Mouse (Mus musculus) lung, embryonic 16.5 days (tissue): ENCODE data around the gene Cfap54. TPM values are rescaled to one million over a fixed set of nuclear protein-coding genes. Genes with fewer than 3 reads are reported as not detected.

ENCODE experiments used
- ATAC-seq: fragments of 200-750 bp; cut with Nextera tagmentation; 2 replicates; pipeline ENCODE4 v1.8.0; 2017; ENCODE audit warnings: low read depth, mild to moderate bottlenecking, moderate library complexity
- H3K27ac ChIP-seq: fragments of 300-500 bp; sonication (generic); 2 replicates; pipeline ENCODE4 v1.5.1; 2014; ENCODE audit warnings: mild to moderate bottlenecking, control low read depth, low read length
- H3K27me3 ChIP-seq: fragments of 300-500 bp; sonication (generic); 2 replicates; pipeline ENCODE4 v1.6.1; 2014; ENCODE audit warnings: low read depth, low read length, mixed read lengths; ENCODE audit not compliant: control insufficient read depth, insufficient read depth
- H3K36me3 ChIP-seq: fragments of 300-500 bp; sonication (generic); 2 replicates; pipeline ENCODE4 v1.6.1; 2014; ENCODE audit warnings: low read length; ENCODE audit not compliant: control insufficient read depth, insufficient read depth
- H3K4me1 ChIP-seq: fragments of 300-500 bp; sonication (generic); replicated peaks from 2 replicates; pipeline ENCODE4 v1.6.1; 2014; ENCODE audit warnings: low read length, mixed read lengths; ENCODE audit not compliant: control insufficient read depth, insufficient read depth
- H3K4me2 ChIP-seq: fragments of 300-500 bp; sonication (generic); 2 replicates; pipeline ENCODE4 v1.6.1; 2014; ENCODE audit warnings: low read depth, low read length, control low read depth
- H3K4me3 ChIP-seq: fragments of 300-500 bp; sonication (generic); 2 replicates; pipeline ENCODE4 v1.5.1; 2014; ENCODE audit warnings: mild to moderate bottlenecking, low read length, control low read depth
- H3K9ac ChIP-seq: fragments of 300-500 bp; sonication (generic); 2 replicates; pipeline ENCODE4 v1.6.1; 2014; ENCODE audit warnings: low read length, control low read depth
- H3K9me3 ChIP-seq: fragments of 300-500 bp; sonication (generic); 2 replicates; pipeline ENCODE4 v1.6.1; 2016; ENCODE audit warnings: low read length; ENCODE audit not compliant: control insufficient read depth
- WGBS: fragments of 180-500 bp; shearing (Covaris S2); extraction: QIAGEN DNeasy Blood & Tissue Kit; methylation state at CpG from one replicate; pipeline ENCODE4 v1.1.7; 2014; 5-methylcytosine and 5-hydroxymethylcytosine counted together
- polyA plus RNA-seq: library from polyadenylated mRNA; unstranded; fragments of >200 nt; fragmentation: Nextera tagmentation; extraction: Ambion mirVana; gene quantifications from 2 replicates; pipeline ENCODE4 v1.2.1, GENCODE M21; 2015

The Cfap54 gene
- polyA plus RNA-seq, 1 experiment from 2014 or later: 2.0 TPM

- Histone ChIP-seq H3K4me2 (no peak overlapping the region), H3K27me3 (no peaks in the 10 kb centered on the region), H3K9ac (no peak overlapping the region), H3K36me3 (no peaks in the 10 kb centered on the region), H3K4me1 (no peaks in the 10 kb centered on the region), H3K9me3 (no peaks in the 10 kb centered on the region), H3K27ac (no peak overlapping the region), H3K4me3 (no peak overlapping the region)
- 78% methylated on average over 9 of the region's 9 CpGs for WGBS
- no peak for ATAC-seq
Measured at GRCm38 (mm10) chr10:93006405-93006804, 75.0 kb downstream of the Cfap54 start.

GRCm38 (mm10) chr10:92998536-92998935, 82.9 kb downstream of the Cfap54 start:
- no peak overlapping the region for H3K4me3 ChIP-seq
- H3K36me3 ChIP-seq: no peaks in the 10 kb centered on the region
- H3K4me2 ChIP-seq: no peak overlapping the region
- no peak for ATAC-seq
- H3K9me3 ChIP-seq: no peaks in the 10 kb centered on the region
- no peak overlapping the region for H3K27ac ChIP-seq
- no peaks in the 10 kb centered on the region for H3K4me1 ChIP-seq
- H3K27me3 ChIP-seq: no peaks in the 10 kb centered on the region
- H3K9ac ChIP-seq: no peak overlapping the region
- 80% methylated on average over 9 of the region's 9 CpGs for WGBS

GRCm38 (mm10) chr10:92995186-92995585, 86.2 kb downstream of the Cfap54 start:
- 88% methylated on average over 7 of the region's 7 CpGs for WGBS
- no peaks in the 10 kb centered on the region for H3K36me3 ChIP-seq

GRCm38 (mm10) chr10:92994340-92994739, 87.1 kb downstream of the Cfap54 start:
- Histone ChIP-seq H3K27me3 (no peaks in the 10 kb centered on the region), H3K4me1 (no peaks in the 10 kb centered on the region), H3K4me3 (no peak overlapping the region), H3K36me3 (no peaks in the 10 kb centered on the region), H3K4me2 (no peak overlapping the region), H3K27ac (no peak overlapping the region), H3K9me3 (no peaks in the 10 kb centered on the region), H3K9ac (no peak overlapping the region)
- WGBS: 56% methylated on average over 3 of the region's 3 CpGs
- no peak for ATAC-seq

More at GRCm38 (mm10) chr10:92995186-92995585, 86.2 kb downstream of the Cfap54 start:
- H3K9me3 ChIP-seq: no peaks in the 10 kb centered on the region
- H3K4me1 ChIP-seq: no peaks in the 10 kb centered on the region
- no peak overlapping the region for H3K4me2 ChIP-seq
- H3K4me3 ChIP-seq: no peak overlapping the region
- H3K27me3 ChIP-seq: no peaks in the 10 kb centered on the region
- H3K9ac ChIP-seq: no peak overlapping the region
- H3K27ac ChIP-seq: no peak overlapping the region
- no peak for ATAC-seq

GRCm38 (mm10) chr10:92992526-92992925, 88.9 kb downstream of the Cfap54 start:
- H3K4me3 ChIP-seq: no peak overlapping the region
- H3K4me2 ChIP-seq: no peak overlapping the region
- no peak overlapping the region for H3K9ac ChIP-seq
- H3K27ac ChIP-seq: no peak overlapping the region
- H3K27me3 ChIP-seq: no peaks in the 10 kb centered on the region
- H3K9me3 ChIP-seq: no peaks in the 10 kb centered on the region
- ATAC-seq: no peak
- no peaks in the 10 kb centered on the region for H3K4me1 ChIP-seq
- no peaks in the 10 kb centered on the region for H3K36me3 ChIP-seq

GRCm38 (mm10) chr10:92990576-92990975, 90.8 kb downstream of the Cfap54 start:
- ATAC-seq: no peak

GRCm38 (mm10) chr10:92965134-92965533, 116.3 kb downstream of the Cfap54 start:
- ATAC-seq: no peak
- Histone ChIP-seq H3K27ac (no peak overlapping the region), H3K4me1 (no peaks in the 10 kb centered on the region), H3K36me3 (no peaks in the 10 kb centered on the region), H3K4me2 (no peak overlapping the region), H3K27me3 (no peaks in the 10 kb centered on the region), H3K9ac (no peak overlapping the region), H3K4me3 (no peak overlapping the region), H3K9me3 (no peaks in the 10 kb centered on the region)
- WGBS: 74% methylated on average over 3 of the region's 3 CpGs

More at GRCm38 (mm10) chr10:92990576-92990975, 90.8 kb downstream of the Cfap54 start:
- Histone ChIP-seq H3K4me1 (no peaks in the 10 kb centered on the region), H3K9me3 (no peaks in the 10 kb centered on the region), H3K36me3 (no peaks in the 10 kb centered on the region), H3K9ac (no peak overlapping the region), H3K4me2 (no peak overlapping the region), H3K27me3 (no peaks in the 10 kb centered on the region), H3K27ac (no peak overlapping the region), H3K4me3 (no peak overlapping the region)
- 79% methylated on average over 2 of the region's 2 CpGs for WGBS

- Histone ChIP-seq H3K4me3 (no peak overlapping the region), H3K27ac (no peak overlapping the region), H3K27me3 (no peaks in the 10 kb centered on the region), H3K4me2 (no peak overlapping the region), H3K9ac (no peak overlapping the region), H3K36me3 (no peaks in the 10 kb centered on the region), H3K4me1 (no peaks in the 10 kb centered on the region), H3K9me3 (no peaks in the 10 kb centered on the region)
- ATAC-seq: no peak
- 64% methylated on average over 1 of the region's 1 CpGs for WGBS
Measured at GRCm38 (mm10) chr10:92950044-92950443, 131.4 kb downstream of the Cfap54 start.

- Histone ChIP-seq H3K36me3 (no peaks in the 10 kb centered on the region), H3K27me3 (no peaks in the 10 kb centered on the region), H3K4me1 (no peaks in the 10 kb centered on the region), H3K9ac (no peak overlapping the region), H3K4me2 (no peak overlapping the region), H3K9me3 (no peaks in the 10 kb centered on the region), H3K27ac (no peak overlapping the region), H3K4me3 (no peak overlapping the region)
- no peak for ATAC-seq
- WGBS: 61% methylated on average over 7 of the region's 7 CpGs
Measured at GRCm38 (mm10) chr10:92942848-92943645, 138.4 kb downstream of the Cfap54 start.
